Mouse (Mus musculus) liver, adult (tissue): ENCODE results near the gene Taz.

Experiments used
- GATA4 ChIP-seq: IDR thresholded peaks from 2 replicates; pipeline ENCODE4 v1.6.1; 2014; ENCODE audit warnings: mild to moderate bottlenecking, low read length; ENCODE audit not compliant: insufficient replicate concordance

Taz gene

DNA sequence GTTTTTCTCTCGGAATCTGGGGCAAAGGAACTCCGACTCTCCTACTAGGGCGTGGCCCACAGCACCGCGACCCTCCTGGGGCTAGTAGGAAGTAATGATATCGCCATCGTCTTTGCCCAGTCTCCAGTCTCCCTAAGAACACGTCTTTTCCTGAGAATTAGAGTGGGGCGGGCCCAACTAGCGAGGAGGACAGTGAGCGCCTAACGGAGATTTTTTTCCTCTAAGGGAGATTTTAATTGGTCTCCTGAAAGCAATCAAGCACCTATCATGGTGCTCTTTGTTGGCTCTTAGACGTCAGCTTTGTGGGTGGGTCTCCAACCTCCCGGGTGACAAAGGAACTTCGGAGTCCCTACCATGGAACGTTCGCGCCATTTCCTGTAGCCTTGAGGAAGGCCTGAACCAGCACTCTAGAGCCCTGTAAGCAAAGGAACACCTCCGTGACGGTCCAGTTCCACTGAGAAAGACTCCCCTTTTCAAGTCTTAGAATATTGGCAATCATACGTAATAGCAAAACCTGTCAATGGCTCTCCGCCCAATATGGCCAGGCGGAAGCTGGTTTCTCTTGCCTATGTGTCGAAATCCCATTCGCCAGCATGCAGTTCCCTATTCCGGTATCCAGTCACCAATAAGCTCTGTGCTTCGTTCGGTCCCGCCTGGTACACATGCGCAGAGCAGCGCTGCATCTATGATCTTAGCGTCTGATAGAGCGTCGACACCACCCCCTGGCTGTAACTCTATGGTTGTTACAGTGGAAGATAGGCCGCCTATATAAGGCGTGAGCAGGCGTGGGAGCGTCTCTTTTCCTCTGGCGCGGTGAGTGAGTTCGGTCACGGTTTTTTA is 11.4 kb upstream of the Taz start, which contains the start of gene Rpl10:
Gene Rpl10, plus strand, starts transcription at position 751 of the 840 bp plus-strand sequence.
- peak; percentile 44; the same call in 1 of the 2 replicates for TF ChIP-seq GATA4

DNA sequence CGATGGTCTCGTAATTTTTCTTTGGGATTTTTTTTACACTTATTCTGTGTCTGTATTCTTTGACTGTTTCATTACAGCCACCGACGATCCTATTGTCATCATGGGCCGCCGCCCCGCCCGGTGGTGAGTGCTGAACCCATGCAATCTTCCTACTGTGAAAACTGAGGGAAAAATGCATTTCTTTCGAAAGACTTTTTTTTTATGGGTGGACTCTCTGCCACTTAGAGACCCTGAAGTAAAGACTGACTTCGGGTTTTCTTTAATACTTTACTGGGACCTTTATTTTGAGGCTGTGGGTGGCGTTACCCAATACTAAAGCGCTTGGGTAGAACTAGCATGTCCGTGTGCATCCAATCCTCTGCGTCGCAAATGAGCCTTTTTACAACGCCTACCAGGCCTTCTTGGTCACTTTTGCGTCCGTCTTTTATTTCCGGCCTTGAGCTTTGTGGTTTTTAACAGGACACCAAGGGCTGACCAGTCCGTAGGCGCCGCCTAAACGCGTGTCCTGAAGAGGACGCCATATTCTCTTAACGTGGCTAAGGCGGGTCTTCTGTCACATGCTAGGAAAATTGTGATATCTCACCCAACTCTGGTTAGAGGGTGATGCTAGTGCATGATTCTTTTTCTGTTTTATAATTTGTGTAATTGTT is 10.7 kb upstream of the Taz start:
- no peak for TF ChIP-seq GATA4

DNA sequence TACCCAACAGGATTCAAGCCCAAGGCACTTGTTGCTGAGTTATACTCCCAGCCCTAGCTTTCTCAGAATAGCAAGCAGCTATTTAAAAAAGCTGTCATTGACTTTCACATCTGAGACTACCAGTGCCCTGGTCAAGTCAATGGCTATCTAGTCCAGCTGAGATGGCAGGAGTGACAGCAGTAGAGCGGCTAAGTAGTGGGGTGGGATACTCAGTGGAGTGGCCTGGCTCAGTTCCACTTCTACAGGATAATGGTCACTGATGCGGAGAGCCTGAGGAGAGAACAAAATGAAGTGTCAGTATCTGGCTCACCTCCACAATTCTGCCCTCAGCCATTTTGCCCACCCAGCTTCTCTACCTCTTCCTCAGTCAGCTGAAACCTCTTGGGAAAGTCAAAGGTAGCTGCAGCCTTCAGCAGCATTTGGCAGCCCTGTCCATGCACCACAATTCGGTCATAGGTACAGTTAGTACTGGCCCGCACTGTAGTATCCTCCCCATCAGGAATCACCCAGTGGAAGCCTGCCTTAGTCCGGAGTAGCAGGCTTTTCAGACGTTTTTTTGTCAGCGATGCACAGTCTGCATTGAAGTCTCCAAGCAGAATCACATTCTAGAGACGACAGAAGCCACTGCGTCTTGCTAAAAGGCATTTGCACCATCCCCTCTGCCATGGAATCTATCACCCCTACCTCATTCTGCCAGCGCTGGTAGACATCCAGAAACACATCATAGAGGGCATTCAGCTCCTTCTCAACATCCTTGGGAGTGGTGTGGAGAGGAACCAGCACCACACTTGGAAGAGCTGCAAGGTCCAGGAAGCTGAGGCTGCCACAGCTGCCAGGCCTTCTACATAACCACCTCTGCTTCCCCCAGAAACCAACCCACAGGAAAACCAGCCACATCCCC is 8.0 kb upstream of the Taz start:
- TF ChIP-seq GATA4, result no peak

DNA sequence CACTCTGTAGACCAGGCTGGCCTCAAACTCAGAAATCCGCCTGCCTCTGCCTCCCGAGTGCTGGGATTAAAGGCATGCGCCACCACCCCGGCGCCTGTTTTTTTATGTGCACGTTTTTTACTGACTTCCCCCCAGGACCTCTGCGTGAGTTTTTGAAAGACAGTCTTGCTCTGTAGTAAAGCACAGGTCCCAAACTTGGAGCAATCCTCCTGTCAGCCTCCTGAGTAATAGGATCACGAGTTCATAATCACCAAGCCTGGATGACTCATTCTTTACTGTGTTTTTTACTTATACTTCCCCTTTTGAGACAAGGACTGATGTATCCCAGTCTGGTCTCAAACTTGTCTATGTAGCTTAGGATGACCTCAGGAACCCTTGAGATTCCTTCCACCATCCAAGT is 3.8 kb upstream of the Taz start:
- TF ChIP-seq GATA4, result no peak

DNA sequence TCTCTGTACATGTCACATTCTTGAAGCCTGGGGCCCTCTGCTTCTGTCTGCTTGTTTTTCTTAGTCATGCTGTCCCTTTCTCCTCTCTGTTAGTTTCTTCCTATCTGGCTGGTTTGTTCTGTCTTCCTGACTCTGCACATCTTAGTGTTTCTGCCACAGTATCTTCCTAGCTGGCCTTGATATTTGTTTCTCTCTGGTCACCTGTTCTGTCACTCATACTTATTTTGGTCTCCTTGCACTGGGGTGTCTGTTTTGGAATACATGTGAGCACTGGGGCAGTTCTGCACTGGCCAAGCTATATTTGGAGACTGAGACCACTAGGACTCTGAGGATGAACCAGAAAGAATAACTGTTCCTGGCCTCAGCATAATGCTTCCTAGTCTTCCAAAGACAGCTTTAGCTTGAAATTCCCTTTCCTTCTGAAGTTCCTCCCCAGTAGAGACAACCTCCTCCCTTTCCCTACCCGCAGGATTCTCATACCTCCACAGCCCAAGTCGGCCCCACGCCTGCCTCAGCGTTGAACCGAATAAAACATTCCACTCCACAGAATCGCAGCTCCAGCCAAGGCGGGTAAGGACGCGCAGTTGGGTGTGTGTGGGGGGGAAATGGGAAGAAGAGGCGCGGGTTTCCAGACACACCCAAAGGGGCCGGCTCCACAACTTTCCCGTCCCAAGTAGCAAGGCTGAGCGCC is 526 bp upstream of the Taz start:
- TF ChIP-seq GATA4, result no peak

DNA sequence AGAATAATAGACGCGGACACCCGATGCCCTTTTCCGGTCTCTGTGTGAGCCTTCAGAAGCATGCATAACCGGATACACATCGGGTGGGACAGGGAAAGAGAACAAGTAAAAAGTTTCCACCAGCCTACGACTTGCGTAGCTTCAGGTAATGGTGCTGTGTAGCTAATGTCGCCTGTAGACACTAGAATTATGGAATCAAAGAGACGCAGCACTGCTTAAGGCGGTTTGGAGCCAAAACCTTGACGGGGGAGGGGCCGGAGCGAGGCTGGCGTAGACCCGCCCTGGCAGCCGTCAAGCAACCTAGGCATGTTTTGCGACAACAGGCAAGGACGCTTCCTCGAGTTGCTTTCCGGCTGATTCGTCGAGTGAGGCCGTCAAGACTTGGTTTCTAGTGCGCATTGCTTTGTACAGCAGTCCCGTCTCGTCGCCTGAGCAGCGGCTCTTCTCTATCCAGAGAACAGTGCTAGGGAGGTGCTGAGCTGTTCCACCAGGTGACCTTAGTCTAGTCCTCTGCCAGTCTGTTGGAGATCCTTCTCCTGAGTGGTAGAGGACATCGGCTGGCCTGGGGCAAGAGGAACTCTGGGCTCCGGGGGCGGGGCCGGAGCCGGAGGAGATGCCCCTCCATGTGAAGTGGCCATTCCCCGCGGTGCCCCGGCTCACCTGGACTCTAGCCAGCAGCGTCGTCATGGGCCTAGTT is 831 bp downstream of the Taz start:
- TF ChIP-seq GATA4, result no peak

DNA sequence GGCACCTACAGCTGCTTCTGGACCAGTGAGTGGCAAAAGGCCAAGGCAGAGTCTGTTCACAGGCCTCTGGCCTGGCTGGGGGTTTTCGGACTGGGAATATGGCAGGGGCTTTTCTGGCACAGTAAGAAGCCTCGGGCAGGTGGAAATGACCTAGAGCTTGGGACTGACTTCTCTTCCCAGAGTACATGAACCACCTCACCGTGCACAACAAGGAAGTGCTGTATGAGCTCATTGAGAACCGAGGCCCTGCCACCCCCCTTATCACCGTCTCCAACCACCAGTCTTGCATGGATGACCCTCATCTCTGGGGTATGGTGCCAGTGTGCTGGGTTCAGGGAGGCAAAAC is 1.4 kb downstream of the Taz start:
- TF ChIP-seq GATA4, result no peak

DNA sequence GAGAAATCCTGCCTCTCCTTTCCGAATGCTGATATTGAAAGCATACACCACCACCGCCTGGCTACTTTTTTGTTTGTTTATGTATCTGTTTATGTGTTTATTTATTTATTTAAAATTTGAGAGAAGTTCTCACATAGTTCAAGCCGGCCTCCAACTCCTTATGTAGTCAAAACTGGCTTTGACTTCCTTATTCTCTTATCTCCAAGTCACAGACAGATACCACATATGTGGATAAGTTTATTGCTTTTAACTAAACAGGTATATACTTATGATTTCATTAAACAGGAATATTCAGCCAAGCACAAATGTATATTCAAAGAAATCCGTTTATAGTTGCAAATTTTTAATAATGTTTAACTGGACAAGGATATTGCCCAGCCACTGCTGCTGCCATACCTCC is 11.7 kb downstream of the Taz start:
- TF ChIP-seq GATA4, result no peak

DNA sequence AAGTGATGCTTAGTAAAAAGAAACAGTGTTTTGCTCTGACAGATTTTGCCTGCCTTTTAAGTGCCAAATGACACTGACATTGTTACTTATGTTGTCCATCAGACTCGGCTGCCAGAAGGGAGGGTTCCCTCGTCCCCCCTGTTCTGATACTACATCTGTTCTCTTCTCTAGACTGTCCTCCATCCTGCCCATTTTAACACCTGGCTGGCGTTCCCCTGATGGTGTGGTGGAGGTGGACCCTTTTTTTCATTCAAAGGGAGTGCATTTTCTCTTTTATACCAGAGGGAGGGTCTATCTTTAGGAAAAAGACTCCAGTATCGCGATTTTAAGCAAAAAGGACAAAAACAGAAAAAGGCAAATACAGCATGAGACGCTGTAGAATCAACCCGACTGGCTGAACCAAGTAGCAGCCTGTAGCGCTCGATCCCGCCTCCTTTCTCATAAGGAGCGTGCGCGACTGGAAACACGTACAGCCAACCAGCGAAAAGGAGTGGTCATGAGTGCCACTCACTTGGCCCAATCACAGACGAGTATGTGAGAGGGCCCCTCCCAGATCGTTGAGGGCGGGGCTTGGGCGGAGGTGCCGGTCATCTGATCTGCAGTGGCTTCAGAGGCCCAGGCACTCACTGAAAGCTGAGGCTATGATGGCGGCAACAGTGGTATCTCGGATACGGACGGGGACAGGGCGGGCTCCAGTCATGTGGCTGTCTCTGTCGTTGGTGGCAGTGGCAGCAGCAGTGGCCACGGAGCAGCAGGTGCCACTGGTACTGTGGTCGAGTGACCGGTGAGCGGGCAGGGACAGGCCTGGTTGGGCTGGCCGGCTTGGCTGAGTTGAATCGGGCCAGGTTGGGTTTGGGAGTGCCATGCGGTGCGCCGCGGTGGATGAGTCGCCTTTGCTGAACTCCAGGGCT is 15.1 kb downstream of the Taz start, which contains the start of gene Atp6ap1:
Gene Atp6ap1, plus strand, starts transcription at position 560 of the 911 bp plus-strand sequence.
- TF ChIP-seq GATA4, result no peak

DNA sequence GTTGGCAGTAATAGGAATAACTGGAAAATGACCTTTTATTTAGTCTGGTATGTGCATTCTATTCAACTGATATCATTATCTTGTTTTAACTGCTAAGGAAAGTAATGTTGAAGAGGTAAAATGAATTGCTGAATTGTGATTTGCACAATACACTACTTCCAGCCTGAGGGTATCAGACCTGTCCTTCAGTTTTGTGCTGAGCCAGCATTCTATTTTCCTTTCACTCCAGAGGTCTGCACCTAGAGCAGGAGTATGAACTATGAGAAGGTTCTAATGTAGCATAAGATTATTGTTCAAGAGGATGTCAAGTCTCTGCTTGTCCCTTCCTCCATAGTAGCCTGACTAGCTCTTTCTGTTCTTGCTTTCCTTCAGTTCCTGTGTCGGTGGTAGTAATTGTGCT is 16.6 kb downstream of the Taz start:
- TF ChIP-seq GATA4, result no peak

DNA sequence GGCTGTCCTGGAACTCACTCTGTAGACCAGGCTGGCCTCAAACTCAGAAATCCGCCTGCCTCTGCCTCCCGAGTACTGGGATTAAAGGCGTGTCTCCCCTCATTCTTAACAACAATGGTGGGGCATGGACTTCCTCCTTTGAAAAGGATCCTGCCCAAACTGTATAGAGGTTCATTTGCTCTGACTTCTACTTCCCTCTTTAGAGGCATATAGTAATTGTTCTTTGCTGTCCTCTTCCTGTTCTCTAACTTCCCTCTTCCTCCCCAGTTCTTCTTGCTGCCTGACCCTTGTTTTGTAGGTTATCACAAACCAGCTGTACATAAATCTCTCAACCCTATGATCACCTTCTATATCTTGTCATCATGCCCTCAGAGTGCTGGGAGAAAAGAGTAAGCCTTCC is 18.0 kb downstream of the Taz start:
- TF ChIP-seq GATA4, result no peak

DNA sequence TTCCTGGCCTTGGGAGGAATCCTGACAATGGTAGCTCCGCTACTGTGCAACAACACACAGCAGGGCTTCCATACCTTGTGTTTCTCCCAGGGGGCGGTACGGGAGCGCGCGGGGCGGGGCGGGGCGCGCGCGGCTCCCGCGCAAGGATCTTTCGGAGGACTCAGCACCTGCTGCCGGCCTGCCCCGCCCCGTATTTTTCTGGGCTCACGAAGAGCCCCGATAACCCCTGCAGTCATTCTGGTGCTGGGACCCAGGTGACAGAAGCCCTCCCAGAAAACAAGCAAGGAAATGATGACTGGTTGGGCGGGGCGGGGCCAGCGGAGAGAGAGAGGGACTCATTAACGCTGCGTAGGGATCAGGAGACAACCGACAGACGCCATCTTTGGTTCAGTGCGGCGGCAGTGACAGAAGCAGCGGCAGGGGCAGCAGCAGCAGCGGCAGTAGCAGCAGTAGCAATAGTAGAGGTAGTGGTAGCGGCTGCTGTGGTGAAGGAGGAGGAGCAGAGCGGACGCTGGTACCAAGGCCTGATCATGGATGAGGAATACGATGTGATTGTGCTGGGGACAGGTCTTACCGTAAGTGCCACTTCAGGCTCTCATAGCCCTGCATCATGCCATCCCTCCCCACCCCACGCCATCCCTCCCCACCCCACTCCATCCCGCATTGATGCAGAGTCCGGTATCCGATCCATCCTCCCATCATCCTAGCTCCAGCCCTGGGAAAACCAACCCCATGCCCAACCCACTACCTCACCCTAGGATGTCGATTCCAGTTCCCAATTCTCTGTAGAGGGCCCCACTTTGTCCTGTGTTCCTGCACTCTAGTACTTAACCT is 23.4 kb downstream of the Taz start, which contains the start of gene Gdi1:
Gene Gdi1, plus strand, starts transcription at position 132 of the 834 bp plus-strand sequence.
- no peak for TF ChIP-seq GATA4
